Mouse (Mus musculus) erythroblast, embryonic 14.5 days (primary cell): ENCODE measurements around the gene Acrbp.
"Not testable (repeated sequence)": the region's sequence is repeated elsewhere in the genome, so short reads cannot be mapped to it uniquely, and the experiment has no call there.

ENCODE experiments used
- GATA1 ChIP-seq: IDR thresholded peaks from 2 replicates; pipeline ENCODE4 v1.6.1; 2012; ENCODE audit warnings: low read length, inconsistent platforms, mixed read lengths
- TAL1 ChIP-seq: IDR thresholded peaks from 3 replicates; pipeline ENCODE4 v1.6.1; 2012; ENCODE audit warnings: low read length, inconsistent platforms, mixed read lengths

GRCm38 (mm10) chr6:125030532-125030931 is 19.0 kb upstream of the Acrbp start:
- not testable (repeated sequence) for TF ChIP-seq GATA1, TAL1
